Mouse (Mus musculus) heart, embryonic 10.5 days (tissue): ENCODE data around the gene Gpkow. TPM values are rescaled to one million over a fixed set of nuclear protein-coding genes. Genes with fewer than 3 reads are reported as not detected.
A peak's percentile ranks its signal among the peaks of the same experiment; 100 is the strongest.
"Not testable (repeated sequence)": the region's sequence is repeated elsewhere in the genome, so short reads cannot be mapped to it uniquely, and the experiment has no call there.

ENCODE experiments used
- DNase-seq: peaks from one replicate; pipeline ENCODE4 v3.0.0-alpha.2; 2017; ENCODE audit warnings: low spot score
- H3K27ac ChIP-seq: fragments of 300-500 bp; sonication (generic); 2 replicates; pipeline ENCODE4 v1.5.1; 2016; ENCODE audit warnings: mild to moderate bottlenecking
- H3K27me3 ChIP-seq: fragments of 300-500 bp; sonication (generic); 2 replicates; pipeline ENCODE4 v1.6.1; 2016; ENCODE audit warnings: mild to moderate bottlenecking; ENCODE audit not compliant: poor library complexity, insufficient read depth, severe bottlenecking
- H3K36me3 ChIP-seq: fragments of 300-500 bp; sonication (generic); 2 replicates; pipeline ENCODE4 v1.6.1; 2016; ENCODE audit warnings: mild to moderate bottlenecking, moderate library complexity
- H3K4me1 ChIP-seq: fragments of 300-500 bp; sonication (generic); 2 replicates; pipeline ENCODE4 v1.6.1; 2016; ENCODE audit warnings: mild to moderate bottlenecking
- H3K4me3 ChIP-seq: fragments of 300-500 bp; sonication (generic); 2 replicates; pipeline ENCODE4 v1.5.1; 2016; ENCODE audit warnings: mild to moderate bottlenecking, moderate library complexity
- H3K9me3 ChIP-seq: fragments of 300-500 bp; sonication (generic); 2 replicates; pipeline ENCODE4 v1.6.1; 2016; ENCODE audit warnings: mild to moderate bottlenecking, moderate library complexity
- WGBS: fragments of 180-500 bp; shearing (Covaris S2); methylation state at CpG from one replicate; pipeline ENCODE4 v1.1.7; 2016; 5-methylcytosine and 5-hydroxymethylcytosine counted together
- polyA plus RNA-seq: library from polyadenylated mRNA; unstranded; fragments of >200 nt; fragmentation: Nextera tagmentation; extraction: Ambion mirVana; gene quantifications from 2 replicates; pipeline ENCODE4 v1.2.1, GENCODE M21; 2016

Gene Gpkow
- polyA plus RNA-seq, 1 experiment from 2014 or later: 38.1 TPM

- H3K4me1 ChIP-seq: peaks cover 5% of the 10 kb centered on the region; the same call in 1 of the 2 replicates
- no peaks in the 10 kb centered on the region for H3K27me3 ChIP-seq
- H3K9me3 ChIP-seq: no peaks in the 10 kb centered on the region
- DNase-seq: no peak
- no peak overlapping the region for H3K4me3 ChIP-seq
- 50% methylated on average over 10 of the region's 10 CpGs for WGBS
- H3K36me3 ChIP-seq: peaks cover 5% of the 10 kb centered on the region
- no peak overlapping the region for H3K27ac ChIP-seq
These were observed 43.3 kb downstream of the Gpkow start for GRCm38 (mm10) chrX:7740082-7740819.

- H3K4me1 ChIP-seq: peaks cover 5% of the 10 kb centered on the region; the same call in 1 of the 2 replicates
- DNase-seq: no peak
- WGBS: 60% methylated on average over 5 of the region's 5 CpGs
- no peak overlapping the region for H3K27ac ChIP-seq
- peaks cover 5% of the 10 kb centered on the region for H3K36me3 ChIP-seq
- no peaks in the 10 kb centered on the region for H3K27me3 ChIP-seq
- H3K4me3 ChIP-seq: no peak overlapping the region
- H3K9me3 ChIP-seq: no peaks in the 10 kb centered on the region
These were observed 44.2 kb downstream of the Gpkow start for GRCm38 (mm10) chrX:7741103-7741502.

- no peak for DNase-seq
- H3K4me3 ChIP-seq: no peak overlapping the region
- peaks cover 5% of the 10 kb centered on the region; the same call in 1 of the 2 replicates for H3K4me1 ChIP-seq
- no peaks in the 10 kb centered on the region for H3K27me3 ChIP-seq
- 48% methylated on average over 5 of the region's 5 CpGs for WGBS
- no peak overlapping the region for H3K27ac ChIP-seq
- H3K36me3 ChIP-seq: no peaks in the 10 kb centered on the region
- no peaks in the 10 kb centered on the region for H3K9me3 ChIP-seq
These were observed 46.5 kb downstream of the Gpkow start for GRCm38 (mm10) chrX:7743470-7743869.

GRCm38 (mm10) chrX:7744940-7745339 is 48.0 kb downstream of the Gpkow start:
- 58% methylated on average over 1 of the region's 1 CpGs for WGBS

GRCm38 (mm10) chrX:7745429-7745828 is 48.5 kb downstream of the Gpkow start:
- peaks cover under 1% of the 10 kb centered on the region; the same call in 1 of the 2 replicates for H3K27me3 ChIP-seq
- H3K4me1 ChIP-seq: peaks cover under 1% of the 10 kb centered on the region; the same call in 1 of the 2 replicates
- H3K27ac ChIP-seq: no peak overlapping the region
- no peaks in the 10 kb centered on the region for H3K36me3 ChIP-seq
- no peaks in the 10 kb centered on the region for H3K9me3 ChIP-seq
- WGBS: 91% methylated on average over 8 of the region's 8 CpGs
- no peak overlapping the region for H3K4me3 ChIP-seq
- no peak for DNase-seq

More at GRCm38 (mm10) chrX:7744940-7745339, 48.0 kb downstream of the Gpkow start:
- Histone ChIP-seq H3K27ac (no peak overlapping the region), H3K4me3 (no peak overlapping the region), H3K4me1 (peaks cover 5% of the 10 kb centered on the region; the same call in 1 of the 2 replicates), H3K36me3 (no peaks in the 10 kb centered on the region), H3K9me3 (no peaks in the 10 kb centered on the region), H3K27me3 (no peaks in the 10 kb centered on the region)
- DNase-seq: no peak

- 13% methylated on average over 55 of the region's 56 CpGs for WGBS
- Histone ChIP-seq H3K27ac (peak within 1 kb of the TSS; percentile 81), H3K4me1 (no peaks in the 10 kb centered on the region), H3K27me3 (peaks cover 5% of the 10 kb centered on the region; the same call in 1 of the 2 replicates), H3K4me3 (peak within 1 kb of the TSS; percentile 73), H3K9me3 (no peaks in the 10 kb centered on the region), H3K36me3 (no peaks in the 10 kb centered on the region)
- peak; percentile 88 for DNase-seq
These were observed 53.6 kb downstream of the Gpkow start, which contains the start of gene Ccdc120 for GRCm38 (mm10) chrX:7750432-7751116. TSS of gene Ccdc120 (minus strand) at chrX:7750905.

GRCm38 (mm10) chrX:7753627-7754026 is 56.7 kb downstream of the Gpkow start:
- not testable (repeated sequence) for H3K9me3 ChIP-seq, H3K4me1 ChIP-seq, H3K4me3 ChIP-seq, H3K27ac ChIP-seq, DNase-seq, H3K27me3 ChIP-seq, H3K36me3 ChIP-seq
- WGBS: 14% methylated on average over 3 of the region's 3 CpGs

Other genes starting within 250 kb of the Gpkow start
- 0.10 TPM in 1 of 2 replicates, not detected in the other for gene Foxp3, start 123.5 kb upstream of the Gpkow start, polyA plus RNA-seq
- 2.1 and 2.5 TPM in 2 replicates for gene Ppp1r3f, start 122.8 kb upstream of the Gpkow start, polyA plus RNA-seq
- gene Ccdc22, start 91.6 kb upstream of the Gpkow start, polyA plus RNA-seq: 27.1 and 27.6 TPM in 2 replicates
- gene Cacna1f, start 90.0 kb upstream of the Gpkow start, polyA plus RNA-seq: 0.03 TPM in 1 of 2 replicates, not detected in the other
- 0.91 and 1.1 TPM in 2 replicates for gene Syp, start 58.7 kb upstream of the Gpkow start, polyA plus RNA-seq
- gene Prickle3, start 39.9 kb upstream of the Gpkow start, polyA plus RNA-seq: 6.7 and 8.0 TPM in 2 replicates
- 147 and 155 TPM in 2 replicates for gene Plp2, start 25.7 kb upstream of the Gpkow start, polyA plus RNA-seq
- gene Magix, start 15.9 kb upstream of the Gpkow start, polyA plus RNA-seq: 0.05 and 0.06 TPM in 2 replicates
- 21.0 and 21.5 TPM in 2 replicates for gene Wdr45, start 17.2 kb downstream of the Gpkow start, polyA plus RNA-seq
- gene Gm45208, start 25.1 kb downstream of the Gpkow start, polyA plus RNA-seq: 0.39 TPM in 1 of 2 replicates, not detected in the other
- 47.7 and 61.2 TPM in 2 replicates for gene Praf2, start 31.3 kb downstream of the Gpkow start, polyA plus RNA-seq
- 8.6 and 11.7 TPM in 2 replicates for gene Ccdc120, start 53.8 kb downstream of the Gpkow start, polyA plus RNA-seq
- gene Tfe3, start 65.4 kb downstream of the Gpkow start, polyA plus RNA-seq: 22.7 and 23.2 TPM in 2 replicates
- gene Gripap1, start 92.6 kb downstream of the Gpkow start, polyA plus RNA-seq: 35.4 and 37.6 TPM in 2 replicates
- gene Kcnd1, start 125.2 kb downstream of the Gpkow start, polyA plus RNA-seq: 1.1 and 1.4 TPM in 2 replicates
- gene Otud5, start 144.2 kb downstream of the Gpkow start, polyA plus RNA-seq: 33.0 and 43.8 TPM in 2 replicates
- 7.0 and 7.8 TPM in 2 replicates for gene Pim2, start 181.1 kb downstream of the Gpkow start, polyA plus RNA-seq
- 32.2 and 33.5 TPM in 2 replicates for gene Slc35a2, start 186.9 kb downstream of the Gpkow start, polyA plus RNA-seq
- gene Pqbp1, start 202.1 kb downstream of the Gpkow start, polyA plus RNA-seq: 80.4 and 107 TPM in 2 replicates
- gene Timm17b, start 202.2 kb downstream of the Gpkow start, polyA plus RNA-seq: 140 and 156 TPM in 2 replicates
- gene Gm10491, start 210.7 kb downstream of the Gpkow start, polyA plus RNA-seq: not detected in 2 replicates
- 0.45 TPM in 1 of 2 replicates, not detected in the other for gene Gm10490, start 212.4 kb downstream of the Gpkow start, polyA plus RNA-seq
- gene Pcsk1n, start 222.7 kb downstream of the Gpkow start, polyA plus RNA-seq: 0.12 and 0.60 TPM in 2 replicates
- not detected in 2 replicates for gene Eras, start 231.5 kb downstream of the Gpkow start, polyA plus RNA-seq